Mouse (Mus musculus) right cerebral cortex, postnatal 25 days (tissue): ENCODE data around the gene Tbc1d1.

ENCODE experiments used
- DNase-seq: peaks from one replicate; pipeline ENCODE4 v3.0.0; 2022

Tbc1d1 gene

DNA sequence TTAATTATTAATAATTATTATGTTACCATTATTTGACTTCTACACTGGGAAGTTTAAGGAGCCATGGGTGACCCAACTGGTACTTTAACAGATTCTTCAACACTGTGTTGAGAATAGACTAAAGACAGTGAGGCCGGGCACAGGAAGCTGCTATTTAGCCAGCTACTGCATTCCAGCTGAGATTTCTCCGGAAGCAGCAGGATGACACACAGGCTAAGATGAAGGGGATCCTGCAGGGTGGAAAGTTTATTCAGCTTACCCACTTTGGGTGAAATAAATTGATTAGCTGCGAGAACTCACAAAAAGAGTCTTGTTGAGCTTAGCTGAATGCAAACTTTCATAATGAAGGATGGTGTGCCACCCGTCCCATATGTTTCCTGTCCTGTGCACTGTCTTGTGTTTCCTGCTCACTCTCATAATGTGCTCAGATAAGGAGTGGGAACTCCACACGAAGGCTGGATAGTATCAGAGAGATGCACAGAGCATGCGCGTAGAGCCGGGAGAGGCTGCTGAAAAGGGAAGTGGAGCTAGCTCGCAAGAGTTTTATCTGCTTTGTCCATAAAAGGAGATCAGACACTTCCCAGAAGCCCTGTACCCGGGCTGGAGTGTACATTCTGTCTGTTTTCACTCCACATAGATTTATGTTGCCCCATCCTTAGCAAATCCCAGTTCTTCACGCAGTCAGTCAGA, at the start of gene Tbc1d1:
Tbc1d1 (plus strand) TSS at position 445 of the 690 bp plus-strand sequence.
- DNase-seq = no peak

GRCm38 (mm10) chr5:64107596-64108289, 48.4 kb upstream of the Tbc1d1 start:
- DNase-seq = no peak

DNA sequence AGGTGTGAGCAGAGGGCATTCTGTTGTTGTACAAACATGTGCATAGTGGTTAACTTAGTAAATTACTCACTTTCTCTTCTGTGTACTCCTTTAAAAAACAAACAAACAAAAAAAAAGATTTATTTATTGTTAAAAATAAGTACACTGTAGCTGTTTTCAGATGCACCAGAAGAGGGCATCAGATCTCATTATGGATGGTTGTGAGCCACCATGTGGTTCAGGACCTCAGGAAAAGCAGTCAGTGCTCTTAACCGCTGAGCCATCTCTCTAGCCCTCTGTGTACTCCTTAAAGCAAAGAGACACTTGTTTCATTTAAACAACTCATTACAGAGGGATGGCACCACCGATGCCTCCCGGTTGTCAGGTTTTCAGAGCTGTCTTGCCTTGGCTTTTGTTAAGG, 46.9 kb upstream of the Tbc1d1 start:
- DNase-seq = no peak

- no peak for DNase-seq
Measured at GRCm38 (mm10) chr5:64112360-64112759, 43.7 kb upstream of the Tbc1d1 start.

- DNase-seq = no peak
Measured at GRCm38 (mm10) chr5:64114210-64114609, 41.9 kb upstream of the Tbc1d1 start.

- DNase-seq = no peak
Measured at GRCm38 (mm10) chr5:64117191-64117590, 38.9 kb upstream of the Tbc1d1 start.

GRCm38 (mm10) chr5:64125783-64126182, 30.3 kb upstream of the Tbc1d1 start:
- DNase-seq = no peak

GRCm38 (mm10) chr5:64131550-64131949, 24.6 kb upstream of the Tbc1d1 start:
- DNase-seq = no peak

GRCm38 (mm10) chr5:64133901-64134300, 22.2 kb upstream of the Tbc1d1 start:
- no peak for DNase-seq

GRCm38 (mm10) chr5:64136325-64136724, 19.8 kb upstream of the Tbc1d1 start:
- DNase-seq = no peak

DNA sequence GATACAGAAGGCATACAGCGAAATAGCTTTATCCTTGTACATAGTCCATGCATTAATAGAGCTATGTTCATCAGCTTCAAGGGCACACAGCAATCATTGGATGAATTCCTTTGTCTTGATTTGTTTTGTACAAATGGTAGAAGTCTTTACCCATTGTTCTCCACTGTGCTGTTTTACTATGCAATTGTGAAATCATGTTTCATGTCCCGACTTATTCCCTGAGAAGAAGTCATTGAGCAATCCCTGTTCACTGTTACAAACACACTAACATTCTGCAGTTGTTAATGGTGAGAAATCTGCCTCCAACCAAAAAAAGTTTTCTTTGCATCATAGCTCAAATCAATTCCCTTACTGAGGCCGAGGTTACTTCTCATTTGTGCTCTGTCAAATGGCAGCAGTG, 15.9 kb upstream of the Tbc1d1 start:
- DNase-seq = no peak

GRCm38 (mm10) chr5:64144315-64144714, 11.8 kb upstream of the Tbc1d1 start:
- DNase-seq = no peak

DNA sequence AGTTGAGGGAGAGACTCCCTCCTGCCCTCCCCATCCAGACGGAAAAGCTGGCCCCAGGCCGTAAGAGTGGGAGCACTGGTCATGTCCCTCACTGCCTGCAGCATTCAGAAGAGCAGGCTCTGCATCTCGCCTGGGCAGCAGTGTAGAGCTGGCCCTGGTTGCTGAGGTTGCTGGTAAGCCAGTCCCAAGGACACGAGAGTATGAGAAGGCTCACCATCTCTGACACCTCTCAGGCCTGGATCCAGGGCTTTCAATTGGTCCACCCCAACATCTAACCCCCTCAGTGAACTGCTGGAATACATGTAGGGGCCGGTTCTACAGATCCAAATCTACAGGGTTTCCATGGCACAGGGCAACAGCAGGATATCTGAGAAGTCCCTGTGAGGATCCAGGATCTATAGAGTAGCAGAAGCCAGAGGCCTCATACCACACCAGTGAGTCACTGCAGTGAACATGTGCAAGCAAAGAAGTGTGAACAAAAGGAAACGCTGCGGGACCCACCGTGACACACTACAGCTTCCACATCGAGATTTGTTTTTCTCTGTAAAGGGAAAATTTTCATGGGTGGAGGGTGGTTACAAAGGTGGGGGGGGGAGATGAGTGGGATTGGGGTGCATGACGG, 9.6 kb upstream of the Tbc1d1 start:
- DNase-seq = no peak

- DNase-seq = no peak
Measured at GRCm38 (mm10) chr5:64149184-64150127, 6.6 kb upstream of the Tbc1d1 start.

DNA sequence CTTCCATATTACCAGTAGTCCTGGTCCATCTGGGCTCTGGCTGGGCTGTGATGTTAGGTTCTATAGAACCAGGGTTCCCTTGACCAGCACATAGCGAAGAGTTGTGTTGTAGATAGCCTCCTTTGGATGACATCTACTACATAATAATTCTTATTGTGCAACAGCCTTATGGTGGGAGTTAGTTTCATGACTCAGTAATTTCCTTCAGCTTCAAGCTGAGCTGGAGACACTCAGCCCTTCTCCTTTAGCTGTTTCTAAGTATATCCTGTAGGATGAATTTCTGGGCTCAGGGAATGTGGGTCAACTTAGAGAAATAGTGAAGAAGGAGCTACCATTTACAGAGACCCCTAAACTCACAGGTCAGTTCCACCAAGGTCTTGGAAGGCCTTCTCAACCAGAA, 2.8 kb upstream of the Tbc1d1 start:
- DNase-seq = no peak

GRCm38 (mm10) chr5:64156579-64156978, 474 bp downstream of the Tbc1d1 start:
- DNase-seq = no peak

GRCm38 (mm10) chr5:64157926-64158325, 1.8 kb downstream of the Tbc1d1 start:
- DNase-seq = no peak

DNA sequence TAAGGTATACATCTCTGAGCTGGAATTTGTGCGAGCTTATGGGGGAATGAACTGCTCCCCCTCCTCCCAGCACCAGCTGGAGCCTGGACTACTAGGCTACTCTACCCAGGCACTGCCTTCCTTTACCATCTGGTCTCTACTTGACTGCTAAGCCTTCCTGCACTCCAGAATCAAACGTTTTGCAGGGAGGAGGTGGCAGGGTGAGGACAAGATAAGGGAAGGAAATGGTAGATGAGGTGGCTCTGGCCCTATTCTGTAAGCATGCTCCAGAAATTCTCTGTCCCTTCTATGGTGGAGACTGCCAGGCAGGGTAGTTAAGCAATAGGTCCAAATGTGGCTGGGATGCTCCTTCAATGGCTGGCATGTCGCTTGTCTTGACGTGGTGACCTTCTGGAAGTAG, 2.4 kb downstream of the Tbc1d1 start:
- no peak for DNase-seq

- peak; percentile 68 for DNase-seq
Measured at GRCm38 (mm10) chr5:64159065-64159780, 3.1 kb downstream of the Tbc1d1 start.

DNA sequence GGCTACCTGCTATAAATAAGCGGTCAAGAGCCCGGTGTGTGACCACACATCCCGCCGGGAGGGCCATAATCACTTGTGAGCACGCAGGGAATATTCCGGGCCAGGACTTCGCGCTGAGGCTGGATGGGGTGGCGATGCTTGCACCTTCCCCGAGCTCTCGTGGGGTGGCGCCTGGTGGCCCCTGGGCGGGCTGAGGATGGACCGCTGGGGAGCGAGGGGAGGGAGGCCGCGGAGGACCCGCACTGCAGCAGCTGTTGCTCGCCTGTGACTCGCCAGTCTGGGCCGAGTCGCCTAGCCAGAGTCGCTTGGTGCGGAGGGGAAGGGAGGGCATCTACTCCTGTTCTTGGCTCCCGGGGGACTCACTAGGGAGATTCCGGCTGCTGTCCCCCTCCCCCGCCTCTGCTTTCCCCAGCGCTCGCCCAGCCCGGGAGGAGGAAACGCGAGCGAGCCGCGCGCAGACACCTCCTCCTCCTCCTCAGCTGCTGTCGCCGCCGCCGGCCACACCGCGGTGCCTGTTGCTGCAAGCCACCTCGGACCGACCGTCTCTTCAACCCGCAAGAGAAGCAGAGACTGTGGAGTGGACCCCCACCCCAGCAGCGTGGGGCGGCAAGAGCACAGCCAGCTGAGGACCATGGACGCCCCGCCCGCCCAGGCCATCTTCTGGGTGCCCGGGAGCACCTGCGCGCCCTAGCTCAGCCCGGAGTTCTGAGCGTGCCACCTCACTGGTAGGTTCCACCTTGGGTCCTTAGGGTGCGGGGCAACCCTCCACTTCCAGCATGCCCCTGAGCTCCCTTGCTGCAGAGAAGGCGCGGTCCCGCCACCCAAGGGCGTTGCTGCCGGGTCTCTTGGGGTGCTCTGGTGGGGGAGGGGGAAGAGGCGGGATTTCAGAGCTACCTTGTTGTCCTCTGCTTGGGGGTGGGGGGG, 3.9 kb downstream of the Tbc1d1 start:
- DNase-seq = peak; percentile 83

- no peak for DNase-seq
Measured at GRCm38 (mm10) chr5:64160705-64161391, 4.7 kb downstream of the Tbc1d1 start.
